Mouse (Mus musculus) forebrain, embryonic 13.5 days (tissue): ENCODE results near the gene Sowahc. TPM values are rescaled to one million over a fixed set of nuclear protein-coding genes. Genes with fewer than 3 reads are reported as not detected.

Source experiments
- ATAC-seq: fragments of 200-750 bp; cut with Nextera tagmentation; 2 replicates; pipeline ENCODE4 v1.8.0; 2017
- H3K27ac ChIP-seq: fragments of 300-500 bp; sonication (generic); 2 replicates; pipeline ENCODE4 v1.5.1; 2015; ENCODE audit warnings: inconsistent platforms, mild to moderate bottlenecking, moderate library complexity
- H3K27me3 ChIP-seq: fragments of 300-500 bp; sonication (generic); 2 replicates; pipeline ENCODE4 v1.6.1; 2015; ENCODE audit warnings: mild to moderate bottlenecking, inconsistent platforms
- H3K36me3 ChIP-seq: fragments of 300-500 bp; sonication (generic); 2 replicates; pipeline ENCODE4 v1.6.1; 2015; ENCODE audit warnings: mild to moderate bottlenecking, inconsistent platforms; ENCODE audit not compliant: poor library complexity, severe bottlenecking
- H3K4me1 ChIP-seq: fragments of 300-500 bp; sonication (generic); 2 replicates; pipeline ENCODE4 v1.6.1; 2015; ENCODE audit warnings: inconsistent platforms
- H3K4me2 ChIP-seq: fragments of 300-500 bp; sonication (generic); 2 replicates; pipeline ENCODE4 v1.6.1; 2015; ENCODE audit warnings: inconsistent platforms, mild to moderate bottlenecking, moderate library complexity
- H3K4me3 ChIP-seq: fragments of 300-500 bp; sonication (generic); 2 replicates; pipeline ENCODE4 v1.5.1; 2015; ENCODE audit warnings: mild to moderate bottlenecking, inconsistent platforms
- H3K9ac ChIP-seq: fragments of 300-500 bp; sonication (generic); 2 replicates; pipeline ENCODE4 v1.6.1; 2015; ENCODE audit warnings: mild to moderate bottlenecking, inconsistent platforms
- H3K9me3 ChIP-seq: fragments of 300-500 bp; sonication (generic); replicated peaks from 2 replicates; pipeline ENCODE4 v1.6.1; 2016; ENCODE audit warnings: inconsistent platforms
- WGBS: fragments of 180-500 bp; shearing (Covaris S2); methylation state at CpG from one replicate; pipeline ENCODE4 v1.1.7; 2015; 5-methylcytosine and 5-hydroxymethylcytosine counted together
- polyA plus RNA-seq: library from polyadenylated mRNA; unstranded; fragments of >200 nt; fragmentation: Nextera tagmentation; extraction: Ambion mirVana; gene quantifications from 2 replicates; pipeline ENCODE4 v1.2.1, GENCODE M21; 2015

The Sowahc gene
- 12.9 and 15.1 TPM in 2 replicates for polyA plus RNA-seq

GRCm38 (mm10) chr10:59221473-59222270 lies at the start of gene Sowahc, which contains the start of gene Sept10:
Gene Sowahc (plus strand): TSS chr10:59221953.
Gene Sept10 (minus strand): TSS chr10:59221847.
- H3K4me1 ChIP-seq, result peaks cover 30% of the 10 kb centered on the region
- no peaks in the 10 kb centered on the region for H3K36me3 ChIP-seq
- H3K4me2 ChIP-seq, result peak within 1 kb of the TSS; percentile 100
- peak; percentile 97 for ATAC-seq
- H3K27me3 ChIP-seq, result no peaks in the 10 kb centered on the region
- under 1% methylated on average over 83 of the region's 84 CpGs for WGBS
- peak within 1 kb of the TSS; percentile 86 for H3K9ac ChIP-seq
- H3K9me3 ChIP-seq, result no peaks in the 10 kb centered on the region
- H3K4me3 ChIP-seq, result peak within 1 kb of the TSS; percentile 58
- peak within 1 kb of the TSS; percentile 93 for H3K27ac ChIP-seq

- no peak overlapping the region for H3K4me2 ChIP-seq
- no peak overlapping the region for H3K9ac ChIP-seq
- H3K27me3 ChIP-seq, result no peaks in the 10 kb centered on the region
- no peak for ATAC-seq
- H3K4me3 ChIP-seq, result no peak overlapping the region
- no peaks in the 10 kb centered on the region for H3K9me3 ChIP-seq
- H3K36me3 ChIP-seq, result peaks cover 13% of the 10 kb centered on the region; the same call in 1 of the 2 replicates
- WGBS, result 95% methylated on average over 1 of the region's 1 CpGs
- H3K4me1 ChIP-seq, result no peaks in the 10 kb centered on the region
- H3K27ac ChIP-seq, result no peak overlapping the region
Measured at GRCm38 (mm10) chr10:59172539-59172938, 49.2 kb upstream of the Sowahc start.

- Histone ChIP-seq H3K4me3 (no peak overlapping the region), H3K4me1 (no peaks in the 10 kb centered on the region), H3K27ac (no peak overlapping the region), H3K9me3 (no peaks in the 10 kb centered on the region), H3K9ac (no peak overlapping the region), H3K27me3 (no peaks in the 10 kb centered on the region), H3K36me3 (peaks cover 25% of the 10 kb centered on the region), H3K4me2 (no peak overlapping the region)
- WGBS, result 94% methylated on average over 3 of the region's 3 CpGs
- ATAC-seq, result no peak
Measured at GRCm38 (mm10) chr10:59179620-59180019, 42.1 kb upstream of the Sowahc start.

GRCm38 (mm10) chr10:59182306-59182705 lies 39.4 kb upstream of the Sowahc start:
- Histone ChIP-seq H3K4me1 (no peaks in the 10 kb centered on the region), H3K4me3 (no peak overlapping the region), H3K27me3 (no peaks in the 10 kb centered on the region), H3K36me3 (peaks cover 21% of the 10 kb centered on the region), H3K9me3 (no peaks in the 10 kb centered on the region), H3K4me2 (no peak overlapping the region), H3K27ac (no peak overlapping the region), H3K9ac (no peak overlapping the region)
- 88% methylated on average over 3 of the region's 3 CpGs for WGBS
- ATAC-seq, result no peak

GRCm38 (mm10) chr10:59194891-59195290 lies 26.9 kb upstream of the Sowahc start:
- no peak overlapping the region for H3K9ac ChIP-seq
- peaks cover 11% of the 10 kb centered on the region for H3K36me3 ChIP-seq
- no peaks in the 10 kb centered on the region for H3K9me3 ChIP-seq
- ATAC-seq, result no peak
- H3K27me3 ChIP-seq, result no peaks in the 10 kb centered on the region
- H3K4me3 ChIP-seq, result no peak overlapping the region
- H3K4me2 ChIP-seq, result no peak overlapping the region
- H3K4me1 ChIP-seq, result peaks cover 5% of the 10 kb centered on the region; the same call in 1 of the 2 replicates
- no peak overlapping the region for H3K27ac ChIP-seq
- WGBS, result 81% methylated on average over 5 of the region's 5 CpGs

GRCm38 (mm10) chr10:59196763-59197162 lies 25.0 kb upstream of the Sowahc start:
- 98% methylated on average over 3 of the region's 3 CpGs for WGBS
- Histone ChIP-seq H3K27ac (no peak overlapping the region), H3K4me1 (peaks cover 5% of the 10 kb centered on the region; the same call in 1 of the 2 replicates), H3K9me3 (no peaks in the 10 kb centered on the region), H3K9ac (no peak overlapping the region), H3K4me2 (no peak overlapping the region), H3K27me3 (no peaks in the 10 kb centered on the region), H3K4me3 (no peak overlapping the region), H3K36me3 (no peaks in the 10 kb centered on the region; the same call in none of the 2 replicates)
- no peak for ATAC-seq

- Histone ChIP-seq H3K4me3 (no peak overlapping the region), H3K4me2 (no peak overlapping the region), H3K36me3 (no peaks in the 10 kb centered on the region; the same call in none of the 2 replicates), H3K27me3 (no peaks in the 10 kb centered on the region), H3K9ac (no peak overlapping the region), H3K4me1 (peaks cover 1% of the 10 kb centered on the region; the same call in 1 of the 2 replicates), H3K9me3 (no peaks in the 10 kb centered on the region), H3K27ac (no peak overlapping the region)
- no peak for ATAC-seq
Measured at GRCm38 (mm10) chr10:59200011-59200410, 21.7 kb upstream of the Sowahc start.

GRCm38 (mm10) chr10:59220824-59221472 lies 805 bp upstream of the Sowahc start:
- H3K4me1 ChIP-seq, result peaks cover 30% of the 10 kb centered on the region
- H3K9ac ChIP-seq, result peak overlapping the region; percentile 86
- H3K4me3 ChIP-seq, result peak overlapping the region; percentile 58
- no peak; the same call in 1 of the 2 replicates for ATAC-seq
- no peaks in the 10 kb centered on the region for H3K36me3 ChIP-seq
- WGBS, result 1% methylated on average over 38 of the region's 39 CpGs
- peak overlapping the region; percentile 100 for H3K4me2 ChIP-seq
- H3K27me3 ChIP-seq, result no peaks in the 10 kb centered on the region
- no peaks in the 10 kb centered on the region for H3K9me3 ChIP-seq
- H3K27ac ChIP-seq, result peak overlapping the region; percentile 93

- H3K27ac ChIP-seq, result peak overlapping the region; percentile 93
- peak overlapping the region; percentile 58 for H3K4me3 ChIP-seq
- WGBS, result 2% methylated on average over 49 of the region's 49 CpGs
- H3K27me3 ChIP-seq, result no peaks in the 10 kb centered on the region
- no peaks in the 10 kb centered on the region for H3K9me3 ChIP-seq
- no peaks in the 10 kb centered on the region for H3K36me3 ChIP-seq
- H3K4me1 ChIP-seq, result peaks cover 30% of the 10 kb centered on the region
- peak; percentile 17 for ATAC-seq
- peak overlapping the region; percentile 86 for H3K9ac ChIP-seq
- H3K4me2 ChIP-seq, result peak overlapping the region; percentile 100
Measured at GRCm38 (mm10) chr10:59222271-59223101, 733 bp downstream of the Sowahc start.

GRCm38 (mm10) chr10:59223301-59223700 lies 1.5 kb downstream of the Sowahc start:
- WGBS, result 42% methylated on average over 14 of the region's 14 CpGs

GRCm38 (mm10) chr10:59223890-59224289 lies 2.1 kb downstream of the Sowahc start:
- peaks cover 30% of the 10 kb centered on the region for H3K4me1 ChIP-seq
- H3K4me2 ChIP-seq, result peak overlapping the region; percentile 100
- H3K9me3 ChIP-seq, result no peaks in the 10 kb centered on the region
- peak overlapping the region; percentile 58 for H3K4me3 ChIP-seq
- H3K9ac ChIP-seq, result peak overlapping the region; percentile 86; the same call in 1 of the 2 replicates
- H3K36me3 ChIP-seq, result no peaks in the 10 kb centered on the region
- ATAC-seq, result no peak
- no peaks in the 10 kb centered on the region for H3K27me3 ChIP-seq
- no peak overlapping the region for H3K27ac ChIP-seq
- WGBS, result 71% methylated on average over 4 of the region's 4 CpGs

More at GRCm38 (mm10) chr10:59223301-59223700, 1.5 kb downstream of the Sowahc start:
- H3K9ac ChIP-seq, result peak overlapping the region; percentile 86
- H3K27me3 ChIP-seq, result no peaks in the 10 kb centered on the region
- H3K4me1 ChIP-seq, result peaks cover 30% of the 10 kb centered on the region
- no peaks in the 10 kb centered on the region for H3K9me3 ChIP-seq
- peak overlapping the region; percentile 58 for H3K4me3 ChIP-seq
- H3K27ac ChIP-seq, result no peak overlapping the region
- H3K36me3 ChIP-seq, result no peaks in the 10 kb centered on the region
- ATAC-seq, result no peak
- peak overlapping the region; percentile 100 for H3K4me2 ChIP-seq
